Mouse (Mus musculus) CH12.LX (cell line): ENCODE measurements around the gene Lbx2. TPM values are rescaled to one million over a fixed set of nuclear protein-coding genes. Genes with fewer than 3 reads are reported as not detected.
A peak's percentile ranks its signal among the peaks of the same experiment; 100 is the strongest.

ENCODE experiments used
- DNase-seq: peaks from one replicate; pipeline ENCODE4 v3.0.0-alpha.2; 2013; ENCODE audit errors: extremely low read depth
- H3K27ac ChIP-seq: 2 replicates; pipeline ENCODE4 v1.5.1; 2012; ENCODE audit warnings: low read depth, mild to moderate bottlenecking, control low read depth, moderate library complexity; ENCODE audit not compliant: insufficient read depth
- H3K27me3 ChIP-seq: replicated peaks from 2 replicates; pipeline ENCODE3; 2012; ENCODE audit warnings: inconsistent platforms
- H3K36me3 ChIP-seq, 2 experiments: replicated peaks in 1 of 2; 2 replicates each; pipeline versions ENCODE3 to v1.6.1; 2012; ENCODE audit warnings: inconsistent platforms in 1 of 2, low read length in 1 of 2, mild to moderate bottlenecking in 1 of 2, mixed read lengths in 1 of 2, moderate library complexity in 1 of 2; ENCODE audit not compliant: control insufficient read depth in 1 of 2, insufficient read depth in 1 of 2
- H3K4me1 ChIP-seq, 2 experiments: 2 replicates each; pipeline ENCODE4 v1.6.1; 2012; ENCODE audit warnings: inconsistent platforms in 1 of 2, moderate library complexity in 1 of 2; ENCODE audit not compliant: insufficient read depth in 2 of 2, control insufficient read depth in 1 of 2
- H3K4me2 ChIP-seq: 2 replicates; pipeline ENCODE4 v1.6.1; 2012; ENCODE audit warnings: low read depth, mild to moderate bottlenecking, control low read depth; ENCODE audit not compliant: poor library complexity, insufficient read depth, severe bottlenecking
- H3K4me3 ChIP-seq, 3 experiments: fragments of 150-350 bp in 1 of 3; sonication (generic) in 1 of 3; replicated peaks in 1 of 3; 2 replicates each; pipeline versions ENCODE3 to v1.5.1; 2011 to 2012; ENCODE audit warnings: low read depth in 2 of 3, low read length in 2 of 3, mild to moderate bottlenecking in 2 of 3, moderate library complexity in 2 of 3, control low read depth in 1 of 3, improper control_type of control experiment in 1 of 3, inconsistent platforms in 1 of 3, mixed read lengths in 1 of 3; ENCODE audit not compliant: poor library complexity in 1 of 3
- H3K79me2 ChIP-seq: replicated peaks from 2 replicates; pipeline ENCODE4 v1.6.1; 2012; ENCODE audit warnings: mild to moderate bottlenecking, moderate library complexity; ENCODE audit not compliant: control insufficient read depth, poor library complexity, insufficient read depth, severe bottlenecking; ENCODE audit errors: extremely low read depth
- H3K9ac ChIP-seq: 2 replicates; pipeline ENCODE4 v1.6.1; 2012; ENCODE audit warnings: low read depth, mild to moderate bottlenecking, control low read depth, moderate library complexity; ENCODE audit not compliant: insufficient read depth
- H3K9me3 ChIP-seq: replicated peaks from 2 replicates; pipeline ENCODE3; 2012; ENCODE audit warnings: low read length, inconsistent platforms, mixed read lengths
- BHLHE40 ChIP-seq: IDR thresholded peaks from 2 replicates; pipeline ENCODE4 v1.6.1; 2011; ENCODE audit warnings: mild to moderate bottlenecking, low read depth, low read length, improper control_type of control experiment
- ELF1 ChIP-seq: IDR thresholded peaks from 2 replicates; pipeline ENCODE4 v1.6.1; 2014; ENCODE audit warnings: low read depth, mild to moderate bottlenecking, inconsistent platforms, low read length, improper control_type of control experiment
- EP300 ChIP-seq: IDR thresholded peaks from 2 replicates; pipeline ENCODE4 v1.6.1; 2011; ENCODE audit warnings: low read length, improper control_type of control experiment
- ETS1 ChIP-seq: conservative IDR thresholded peaks from 2 replicates; pipeline ENCODE4 v1.6.1; 2012; ENCODE audit warnings: low read depth, mild to moderate bottlenecking, inconsistent platforms, low read length, improper control_type of control experiment, moderate library complexity
- GABPA ChIP-seq: IDR thresholded peaks from 2 replicates; pipeline ENCODE4 v1.6.1; 2012; ENCODE audit warnings: low read depth, low read length, improper control_type of control experiment, inconsistent platforms; ENCODE audit not compliant: insufficient replicate concordance
- IRF4 ChIP-seq: IDR thresholded peaks from 2 replicates; pipeline ENCODE4 v1.6.1; 2014; ENCODE audit warnings: low read depth, mild to moderate bottlenecking, inconsistent platforms, low read length, improper control_type of control experiment
- JUND ChIP-seq: conservative IDR thresholded peaks from 2 replicates; pipeline ENCODE4 v1.6.1; 2011; ENCODE audit warnings: low read depth, low read length, improper control_type of control experiment
- KAT2A ChIP-seq: IDR thresholded peaks from 2 replicates; pipeline ENCODE4 v1.6.1; 2012; ENCODE audit warnings: low read length, improper control_type of control experiment, inconsistent platforms; ENCODE audit not compliant: insufficient replicate concordance
- MAFK ChIP-seq: IDR thresholded peaks from 2 replicates; pipeline ENCODE4 v1.6.1; 2011; ENCODE audit warnings: low read length, improper control_type of control experiment; ENCODE audit not compliant: insufficient replicate concordance
- MAX ChIP-seq: IDR thresholded peaks from 2 replicates; pipeline ENCODE4 v1.6.1; 2011; ENCODE audit warnings: low read length, improper control_type of control experiment
- MYC ChIP-seq: IDR thresholded peaks from 2 replicates; pipeline ENCODE4 v1.6.1; 2011; ENCODE audit warnings: low read depth, mild to moderate bottlenecking, improper control_type of control experiment, low read length
- NELFE ChIP-seq: IDR thresholded peaks from 2 replicates; pipeline ENCODE4 v1.6.1; 2011; ENCODE audit warnings: low read depth, low read length, improper control_type of control experiment
- POLR2A ChIP-seq: IDR thresholded peaks from 2 replicates; pipeline ENCODE4 v1.6.1; 2011; ENCODE audit warnings: low read depth, mild to moderate bottlenecking, improper control_type of control experiment, low read length
- POLR2AphosphoS2 ChIP-seq: IDR thresholded peaks from 2 replicates; pipeline ENCODE4 v1.6.1; 2011; ENCODE audit warnings: low read depth, low read length, improper control_type of control experiment
- SIN3A ChIP-seq: IDR thresholded peaks from 2 replicates; pipeline ENCODE4 v1.6.1; 2012; ENCODE audit warnings: low read length, improper control_type of control experiment, inconsistent platforms
- TBP ChIP-seq: conservative IDR thresholded peaks from 2 replicates; pipeline ENCODE4 v1.6.1; 2011; ENCODE audit warnings: low read depth, low read length, improper control_type of control experiment
- TCF12 ChIP-seq: IDR thresholded peaks from 2 replicates; pipeline ENCODE4 v1.6.1; 2014; ENCODE audit warnings: low read depth, mild to moderate bottlenecking, inconsistent platforms, low read length, improper control_type of control experiment
- UBTF ChIP-seq: IDR thresholded peaks from 2 replicates; pipeline ENCODE4 v1.6.1; 2012; ENCODE audit warnings: low read depth, mild to moderate bottlenecking, inconsistent platforms, low read length, improper control_type of control experiment, moderate library complexity
- USF2 ChIP-seq: conservative IDR thresholded peaks from 2 replicates; pipeline ENCODE4 v1.6.1; 2011; ENCODE audit warnings: low read depth, low read length, improper control_type of control experiment
- dilution Hi-C: fragments of 300-500 bp; cut with MboI; formaldehyde crosslinking; loops from 2 replicates; pipeline ENCODE4 v1.14.3; 2020; ENCODE audit warnings: low sequenced_read_pairs; ENCODE audit not compliant: extremely low pct_unique_long_range_greater_than_20kb, extremely low pct_ligation_motif_present
- in situ Hi-C: fragments of 300-500 bp; cut with MboI; formaldehyde crosslinking; loops from 3 replicates; pipeline ENCODE4 v1.14.3; 2019; ENCODE audit warnings: low sequenced_read_pairs, low pct_ligation_motif_present, low pct_unique_long_range_greater_than_20kb, mixed read lengths
- polyA plus RNA-seq: library from polyadenylated mRNA; unstranded; fragments of >175 nt; gene quantifications from 2 replicates; pipeline ENCODE4 v1.2.1, GENCODE M21; 2012; ENCODE audit warnings: low read depth; ENCODE audit not compliant: insufficient read length
- total RNA-seq, 2 experiments: library from RNA; depleted of rRNA; stranded (reverse); fragments of 300-350 nt in 1 of 2; fragments of >200 nt in 1 of 2; gene quantifications; 2 replicates each; pipeline ENCODE4 v1.2.3; 2012 to 2014

Lbx2 gene
- total and polyA plus RNA-seq, 3 experiments = 1.2 TPM; not detected in 2

GRCm38 (mm10) chr6:83044742-83045141 lies 41.4 kb upstream of the Lbx2 start:
- TF ChIP-seq NELFE (0 out of 2 replicates have a peak, but pooled peaks have one; percentile 17), ETS1 (peak; percentile 67), JUND (peak; percentile 18; the same call in 1 of the 2 replicates), EP300 (peak; percentile 82), TCF12 (0 out of 2 replicates have a peak, but pooled peaks have one; percentile 44), IRF4 (peak; percentile 53; the same call in 1 of the 2 replicates), GABPA (no peak), MAX (peak; percentile 87), BHLHE40 (peak; percentile 81), MYC (peak; percentile 90), ELF1 (0 out of 2 replicates have a peak, but pooled peaks have one; percentile 20), POLR2A (no peak), MAFK (no peak), TBP (peak; percentile 82)
- TF ChIP-seq, all 38 proteins: peak for 11
- in situ Hi-C loops (loop anchor here (5.0 kb wide), 1 partner anchor 37 kb away; no protein-coding TSS in a partner anchor), dilution Hi-C loops (no loop called here)
- Histone ChIP-seq H3K79me2 (no peaks in the 10 kb centered on the region), H3K36me3 (peaks cover 0 to 3% of the 10 kb centered on the region in 2 experiments), H3K4me1 (peaks cover 12 to 49% of the 10 kb centered on the region in 2 experiments), H3K4me2 (no peak overlapping the region), H3K27ac (no peak overlapping the region), H3K9ac (no peak overlapping the region), H3K4me3 (no peak overlapping the region), H3K9me3 (peaks cover 3% of the 10 kb centered on the region), H3K27me3 (no peaks in the 10 kb centered on the region)
- DNase-seq = peak; percentile 91

- H3K27me3 ChIP-seq = no peaks in the 10 kb centered on the region
- H3K4me3 ChIP-seq = no peak overlapping the region
- dilution Hi-C loops (no loop called here), in situ Hi-C loops (no loop called here)
- peaks cover 16 to 30% of the 10 kb centered on the region in 2 experiments for H3K36me3 ChIP-seq
- no peak overlapping the region for H3K9ac ChIP-seq
- TF ChIP-seq POLR2AphosphoS2 (peak; percentile 81; the same call in 1 of the 2 replicates), UBTF (no peak), USF2 (no peak), MAFK (no peak), KAT2A (no peak), SIN3A (no peak)
- no peak for DNase-seq
- H3K79me2 ChIP-seq = peaks cover 17% of the 10 kb centered on the region
- peaks cover 7 to 53% of the 10 kb centered on the region in 2 experiments for H3K4me1 ChIP-seq
- H3K27ac ChIP-seq = no peak overlapping the region
- H3K4me2 ChIP-seq = no peak overlapping the region
- peaks cover 3% of the 10 kb centered on the region for H3K9me3 ChIP-seq
Observed at GRCm38 (mm10) chr6:83049367-83049766, 36.8 kb upstream of the Lbx2 start.
